Mouse (Mus musculus) embryonic fibroblast, embryonic 13.5 days (primary cell): ENCODE data around the gene A530016L24Rik.

Experiments
- CTCF ChIP-seq: IDR thresholded peaks from 2 replicates; pipeline ENCODE4 v1.5.1; 2011; ENCODE audit warnings: mild to moderate bottlenecking, control low read depth, low read length, moderate library complexity, borderline replicate concordance; ENCODE audit not compliant: insufficient read depth
- POLR2A ChIP-seq: IDR thresholded peaks from 2 replicates; pipeline ENCODE4 v1.6.1; 2011; ENCODE audit warnings: low read depth, mild to moderate bottlenecking, control low read depth, low read length, moderate library complexity

- TF ChIP-seq CTCF (no peak), POLR2A (no peak)
Measured at GRCm38 (mm10) chr12:112496136-112496535, 6.9 kb downstream of the A530016L24Rik start.
